ENCODE assay signal across 12 mouse cellular contexts in genomic region chr15:37054582-37054981, GRCm38 (mm10). TPM values are rescaled to one million over a fixed set of nuclear protein-coding genes. Genes with fewer than 3 reads are reported as not detected.
A peak's percentile ranks its signal among the peaks of the same experiment; 100 is the strongest.
DNase-seq lines count a peak whose midpoint lies in the region; ATAC-seq and TF ChIP-seq lines count a peak whose summit lies in the region.
"Had no signal": no experiment of that assay in that cellular context is flagged by ENCODE, and none has a peak within 500 bp of the region (broad histone marks: within the 10 kb centered on the region; RNA-seq: fewer than 3 reads in every experiment).

No protein-coding gene starts in this region.

- peak; percentile 14; the same call in 1 of the 2 replicates for TF ChIP-seq CTCF in liver, adult 2 months (IDR thresholded peaks at IDR 0.05; ENCODE audit: low read depth, low read length)
- no peak for TF ChIP-seq CTCF in thymus, adult 2 months (IDR thresholded peaks at IDR 0.05; ENCODE audit: borderline replicate concordance, control insufficient read depth, extremely low read depth, insufficient read depth, low read length, poor library complexity)

- H3K27ac ChIP-seq in liver, adult 2 months (replicated peaks; ENCODE audit: insufficient read depth, low read depth, low read length), result no peak overlapping the region
- H3K27ac ChIP-seq in thymus, adult 2 months (ENCODE audit: control insufficient read depth, insufficient read depth, low read length), result no peak overlapping the region
- H3K27ac ChIP-seq in hindbrain, embryonic 16.5 days (ENCODE audit: low read depth, low read length), result no peak overlapping the region
- H3K27ac ChIP-seq: hindbrain, embryonic 14.5 days; macrophage had no signal

- no peaks in the 10 kb centered on the region for H3K27me3 ChIP-seq in liver, adult 2 months (ENCODE audit: control insufficient read depth, insufficient read depth, low read length)
- H3K27me3 ChIP-seq in thymus, adult 2 months (ENCODE audit: control insufficient read depth, insufficient read depth, low read length), result no peaks in the 10 kb centered on the region
- no peaks in the 10 kb centered on the region for H3K27me3 ChIP-seq in hindbrain, embryonic 16.5 days (replicated peaks; ENCODE audit: control insufficient read depth, insufficient read depth, low read length)

- DNase-seq in cerebellum, postnatal 10 days, result peak; percentile 33 to 34
- DNase-seq in cerebellum, postnatal 36 days, result no peak
- no peak for DNase-seq in liver, adult 2 months (ENCODE audit: extremely low read depth, low read depth, low spot score)
- no peak for DNase-seq in liver
- DNase-seq in thymus, postnatal 25 days, result peak; percentile 10
- DNase-seq in thymus, adult 2 months, result no peak
- DNase-seq in frontal cortex, postnatal 25 days (ENCODE audit: low spot score in 2 of 2), result no peak
- DNase-seq: cerebellum, postnatal 25 days had no signal

- H3K4me3 ChIP-seq in liver, adult 2 months (ENCODE audit: insufficient read depth, low read depth, low read length), result no peak overlapping the region
- H3K4me3 ChIP-seq in thymus, adult 2 months (ENCODE audit: control insufficient read depth, insufficient read depth, low read length), result no peak overlapping the region
- H3K4me3 ChIP-seq in hindbrain, embryonic 16.5 days (ENCODE audit: low read length), result no peak overlapping the region

- no peak for ATAC-seq in hindbrain, embryonic 16.5 days

- no peak for TF ChIP-seq POLR2A in liver, adult 2 months (IDR thresholded peaks at IDR 0.05; ENCODE audit: extremely low read depth, insufficient read depth, low read length)
- TF ChIP-seq POLR2A in thymus, adult 2 months (IDR thresholded peaks at IDR 0.05; ENCODE audit: control insufficient read depth, extremely low read depth, insufficient read depth, low read length, poor library complexity), result no peak

- no peaks in the 10 kb centered on the region for H3K36me3 ChIP-seq in liver, adult 2 months (ENCODE audit: control insufficient read depth, insufficient read depth, low read length)
- no peaks in the 10 kb centered on the region for H3K36me3 ChIP-seq in thymus, adult 2 months (ENCODE audit: control insufficient read depth, insufficient read depth, low read length)
- no peaks in the 10 kb centered on the region for H3K36me3 ChIP-seq in hindbrain, embryonic 16.5 days (ENCODE audit: control insufficient read depth, insufficient read depth, low read length)

- H3K4me2 ChIP-seq in hindbrain, embryonic 16.5 days (ENCODE audit: low read length), result no peak overlapping the region
- H3K4me2 ChIP-seq: heart, embryonic 11.5 days; hindbrain, embryonic 14.5 days had no signal

- H3K9ac ChIP-seq in liver, adult 2 months (ENCODE audit: low read depth, low read length), result no peak overlapping the region
- no peak overlapping the region for H3K9ac ChIP-seq in hindbrain, embryonic 16.5 days (ENCODE audit: low read depth, low read length)
- H3K9ac ChIP-seq: hindbrain, embryonic 14.5 days had no signal

- no peaks in the 10 kb centered on the region for H3K79me2 ChIP-seq in liver, adult 2 months (ENCODE audit: control insufficient read depth, insufficient read depth, low read length)

- 96% methylated on average over 5 of the region's 5 CpGs for WGBS in liver, adult 2 months
- WGBS in thymus, adult 2 months, result 98% methylated on average over 5 of the region's 5 CpGs
- 95% methylated on average over 5 of the region's 5 CpGs for WGBS in hindbrain, embryonic 16.5 days

- no peaks in the 10 kb centered on the region for H3K4me1 ChIP-seq in liver, adult 2 months (ENCODE audit: control insufficient read depth, insufficient read depth, low read length)
- no peaks in the 10 kb centered on the region for H3K4me1 ChIP-seq in thymus, adult 2 months (replicated peaks; ENCODE audit: control insufficient read depth, insufficient read depth, low read length)
- H3K4me1 ChIP-seq in hindbrain, embryonic 16.5 days (ENCODE audit: control insufficient read depth, insufficient read depth, low read depth, low read length), result peaks cover 11% of the 10 kb centered on the region

- no peaks in the 10 kb centered on the region; the same call in 1 of the 2 replicates for H3K9me3 ChIP-seq in hindbrain, embryonic 16.5 days (ENCODE audit: control insufficient read depth, low read length)

RNA-seq across cellular contexts. Expression of gene Zfp706, which starts 47.0 kb away (rescaled TPM):
- total RNA-seq in liver, adult 2 months (2014; rRNA removed), result 22.5 and 25.0 TPM in 2 replicates
- 22.5 and 23.0 TPM in 2 replicates for polyA plus RNA-seq in liver, adult 2 months (2012; rRNA removed)
- polyA plus RNA-seq in thymus, adult 2 months (2012; rRNA removed), result 33.7 and 35.5 TPM in 2 replicates
- polyA plus RNA-seq in hindbrain, embryonic 16.5 days (2015; fragmentation: Nextera tagmentation; extraction: Ambion mirVana), result 433 and 435 TPM in 2 replicates

Comparison
In these comparisons a context has a peak if more than half of its experiments do, and no peak if none do; other contexts are left out.
1. DNase-seq: peak in cerebellum, postnatal 10 days (2 of 2) and thymus, postnatal 25 days (single experiment); none in cerebellum, postnatal 36 days (0 of 2), liver, adult 2 months (single experiment), liver (single experiment), thymus, adult 2 months (single experiment) and frontal cortex, postnatal 25 days (0 of 2).
2. RNA of gene Zfp706, which starts 47.0 kb away (polyA plus RNA-seq): 433 to 435 TPM in hindbrain, embryonic 16.5 days; 33.7 to 35.5 TPM in thymus, adult 2 months and 22.5 to 23.0 TPM in liver, adult 2 months; every median in the first group is over 10 times any median in the second.